Mouse (Mus musculus) G1E (cell line): ENCODE measurements around the gene Ksr1. TPM values are rescaled to one million over a fixed set of nuclear protein-coding genes. Genes with fewer than 3 reads are reported as not detected.

Experiments used
- ATAC-seq: 2 replicates; pipeline ENCODE4 v1.8.0; 2016; ENCODE audit warnings: mild to moderate bottlenecking; ENCODE audit not compliant: insufficient number of reproducible peaks, poor library complexity, low FRiP score, severe bottlenecking; ENCODE audit errors: extremely low read depth
- DNase-seq: peaks from one replicate; pipeline ENCODE4 v3.0.0; 2012; ENCODE audit warnings: low spot score
- H3K27me3 ChIP-seq: 2 replicates; pipeline ENCODE4 v1.6.1; 2012; ENCODE audit warnings: mild to moderate bottlenecking, low read length, inconsistent platforms; ENCODE audit not compliant: insufficient read depth
- H3K36me3 ChIP-seq: replicated peaks from 2 replicates; pipeline ENCODE3; 2012; ENCODE audit warnings: mild to moderate bottlenecking, inconsistent platforms
- H3K4me1 ChIP-seq: 2 replicates; pipeline ENCODE4 v1.6.1; 2012; ENCODE audit warnings: low read depth, low read length, inconsistent platforms, mixed read lengths; ENCODE audit not compliant: insufficient read depth
- H3K4me3 ChIP-seq: 2 replicates; pipeline ENCODE4 v1.5.1; 2012; ENCODE audit warnings: low read depth, mild to moderate bottlenecking, inconsistent platforms, low read length, moderate library complexity, mixed read lengths
- H3K9me3 ChIP-seq: replicated peaks from 2 replicates; pipeline ENCODE4 v1.6.1; 2012; ENCODE audit warnings: inconsistent platforms
- CTCF ChIP-seq: IDR thresholded peaks from 2 replicates; pipeline ENCODE4 v1.5.1; 2012; ENCODE audit warnings: low read depth, low read length, inconsistent platforms, mixed read lengths
- GATA1 ChIP-seq: IDR thresholded peaks from 2 replicates; pipeline ENCODE4 v1.6.1; 2012; ENCODE audit warnings: borderline replicate concordance, low read length, inconsistent platforms, mixed read lengths
- GATA2 ChIP-seq: IDR thresholded peaks from 2 replicates; pipeline ENCODE4 v1.6.1; 2012; ENCODE audit warnings: low read depth, low read length, inconsistent platforms, borderline replicate concordance
- POLR2AphosphoS5 ChIP-seq: IDR thresholded peaks from 2 replicates; pipeline ENCODE4 v1.6.1; 2012; ENCODE audit warnings: low read depth, low read length, inconsistent platforms; ENCODE audit not compliant: insufficient replicate concordance
- TAL1 ChIP-seq: conservative IDR thresholded peaks from 2 replicates; pipeline ENCODE4 v1.6.1; 2012; ENCODE audit warnings: low read depth, low read length, inconsistent platforms, mixed read lengths
- polyA plus RNA-seq: library from polyadenylated mRNA; stranded (reverse); fragments of >175 nt; gene quantifications from 2 replicates; pipeline ENCODE4 v1.2.3, GENCODE M21; 2012
- total RNA-seq, 2 experiments: library from RNA; stranded (forward) in 1 of 2; stranded (reverse) in 1 of 2; fragments of 200-1000 nt in 1 of 2; fragments of >200 nt in 1 of 2; fragmentation: Nextera tagmentation in 1 of 2; gene quantifications; 2 replicates each; pipeline ENCODE4 v1.2.3; 2014 to 2017

The Ksr1 gene
- total and polyA plus RNA-seq, 3 experiments: 3.3 to 9.0 (median 3.8) TPM

DNA sequence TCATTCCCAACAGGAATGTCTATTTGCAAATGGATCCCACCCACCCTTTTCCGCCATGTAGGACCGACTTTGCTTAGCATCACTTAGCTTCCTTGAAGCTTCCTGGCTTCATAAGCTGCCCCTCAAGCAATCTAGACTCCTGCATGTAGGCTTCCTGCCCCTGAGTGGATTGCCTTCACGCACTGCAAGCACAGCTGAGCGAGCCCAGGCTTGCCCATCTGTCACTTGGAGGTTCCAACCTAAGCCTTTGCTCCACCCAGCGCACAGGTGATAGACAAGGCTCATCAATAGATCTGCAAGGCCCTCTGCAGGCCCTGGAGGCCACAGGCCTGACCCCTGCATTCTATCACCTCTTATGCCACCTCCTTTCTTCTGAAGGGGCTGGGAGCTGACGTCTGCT, 54.0 kb downstream of the Ksr1 start:
- no peaks in the 10 kb centered on the region for H3K36me3 ChIP-seq
- peaks cover 6% of the 10 kb centered on the region; the same call in 1 of the 2 replicates for H3K4me1 ChIP-seq

GRCm38 (mm10) chr11:79089756-79090155, 56.5 kb downstream of the Ksr1 start:
- peaks cover 47% of the 10 kb centered on the region for H3K27me3 ChIP-seq
- peaks cover 6% of the 10 kb centered on the region; the same call in 1 of the 2 replicates for H3K4me1 ChIP-seq
- no peaks in the 10 kb centered on the region for H3K9me3 ChIP-seq
- H3K36me3 ChIP-seq: no peaks in the 10 kb centered on the region
- TF ChIP-seq TAL1 (no peak), GATA2 (no peak), POLR2AphosphoS5 (no peak), CTCF (no peak), GATA1 (no peak)
- no peak for DNase-seq
- no peak for ATAC-seq
- no peak overlapping the region for H3K4me3 ChIP-seq

More for the DNA sequence above, 54.0 kb downstream of the Ksr1 start:
- TF ChIP-seq GATA2 (no peak), POLR2AphosphoS5 (no peak), TAL1 (no peak), CTCF (no peak), GATA1 (no peak)
- no peaks in the 10 kb centered on the region for H3K9me3 ChIP-seq
- no peak for DNase-seq
- no peak overlapping the region for H3K4me3 ChIP-seq
- ATAC-seq: no peak
- H3K27me3 ChIP-seq: peaks cover 43% of the 10 kb centered on the region

GRCm38 (mm10) chr11:79089027-79089426, 57.2 kb downstream of the Ksr1 start:
- Histone ChIP-seq H3K4me1 (peaks cover 6% of the 10 kb centered on the region; the same call in 1 of the 2 replicates), H3K9me3 (no peaks in the 10 kb centered on the region), H3K27me3 (peaks cover 51% of the 10 kb centered on the region), H3K36me3 (no peaks in the 10 kb centered on the region), H3K4me3 (no peak overlapping the region)
- ATAC-seq (no peak), DNase-seq (no peak)
- TF ChIP-seq GATA2 (no peak), POLR2AphosphoS5 (no peak), GATA1 (no peak), TAL1 (no peak)

- H3K4me3 ChIP-seq: no peak overlapping the region
- no peak for TF ChIP-seq POLR2AphosphoS5
- no peak for TF ChIP-seq GATA1
- TF ChIP-seq CTCF: no peak
- TF ChIP-seq GATA2: no peak
- TF ChIP-seq TAL1: no peak
- H3K4me1 ChIP-seq: peaks cover 6% of the 10 kb centered on the region; the same call in 1 of the 2 replicates
- H3K36me3 ChIP-seq: no peaks in the 10 kb centered on the region
- H3K27me3 ChIP-seq: peaks cover 53% of the 10 kb centered on the region
- no peaks in the 10 kb centered on the region for H3K9me3 ChIP-seq
- no peak for ATAC-seq
- no peak for DNase-seq
Measured at GRCm38 (mm10) chr11:79088325-79088724, 57.9 kb downstream of the Ksr1 start.

DNA sequence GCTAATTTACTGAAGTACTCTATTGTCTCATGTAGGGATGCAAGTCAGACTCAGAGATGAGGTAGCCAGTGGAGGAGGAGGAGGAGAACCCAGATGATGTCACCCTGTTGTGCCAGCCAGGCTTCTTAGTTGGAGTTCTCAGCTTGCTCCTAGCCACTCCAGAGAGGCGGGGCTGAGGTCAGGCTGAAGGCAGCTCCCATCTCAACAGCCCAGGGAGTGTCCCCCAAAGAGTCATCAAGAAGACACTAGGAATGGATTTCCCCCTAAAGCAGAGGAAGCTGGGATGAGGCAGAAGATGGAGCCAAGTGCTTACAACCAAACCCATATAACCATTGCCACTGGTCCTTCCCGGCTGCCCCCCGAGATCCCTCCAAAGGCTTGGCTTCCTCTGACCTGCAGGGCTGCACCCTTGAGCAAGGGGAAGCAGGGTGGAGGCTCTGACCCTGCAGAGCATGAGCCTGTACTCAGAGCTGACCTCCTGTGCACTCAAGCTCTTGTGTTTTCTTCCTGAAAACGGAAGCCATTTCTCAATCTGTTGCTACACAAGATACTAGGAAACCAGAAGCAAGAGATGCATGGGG, 58.4 kb downstream of the Ksr1 start:
- Histone ChIP-seq H3K27me3 (peaks cover 53% of the 10 kb centered on the region), H3K36me3 (no peaks in the 10 kb centered on the region), H3K4me1 (peaks cover 6% of the 10 kb centered on the region; the same call in 1 of the 2 replicates), H3K4me3 (no peak overlapping the region), H3K9me3 (no peaks in the 10 kb centered on the region)
- DNase-seq (no peak), ATAC-seq (no peak)
- TF ChIP-seq GATA1: no peak
- TF ChIP-seq TAL1: no peak
- TF ChIP-seq GATA2: no peak
- TF ChIP-seq CTCF: no peak
- TF ChIP-seq POLR2AphosphoS5: no peak

DNA sequence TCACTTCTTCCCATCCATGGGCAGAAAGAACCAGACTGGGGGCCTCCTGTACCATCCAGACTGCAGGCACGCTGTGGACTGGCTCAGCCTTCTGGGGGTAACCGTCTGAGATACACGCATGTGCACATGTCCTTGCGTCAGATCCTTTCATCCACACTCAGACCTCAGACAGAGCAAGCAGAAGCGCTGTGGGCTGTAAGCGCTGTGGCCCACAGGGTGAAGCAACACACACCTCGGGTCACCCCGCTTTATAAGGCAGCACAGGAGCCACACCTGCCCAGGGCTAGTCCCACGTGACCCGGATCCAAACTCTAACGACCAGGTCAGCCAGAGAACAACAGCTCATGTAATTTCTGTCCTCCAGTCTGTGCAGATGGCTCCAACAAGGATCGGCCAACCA, 59.4 kb downstream of the Ksr1 start:
- peaks cover 49% of the 10 kb centered on the region for H3K27me3 ChIP-seq
- no peaks in the 10 kb centered on the region for H3K9me3 ChIP-seq
- DNase-seq: no peak
- peaks cover 6% of the 10 kb centered on the region; the same call in 1 of the 2 replicates for H3K4me1 ChIP-seq
- ATAC-seq: no peak
- TF ChIP-seq POLR2AphosphoS5: no peak
- no peak for TF ChIP-seq GATA1
- no peak for TF ChIP-seq GATA2
- no peak for TF ChIP-seq CTCF
- TF ChIP-seq TAL1: no peak
- H3K36me3 ChIP-seq: no peaks in the 10 kb centered on the region
- H3K4me3 ChIP-seq: no peak overlapping the region

- H3K27me3 ChIP-seq: peaks cover 64% of the 10 kb centered on the region
- H3K9me3 ChIP-seq: no peaks in the 10 kb centered on the region
- no peak for TF ChIP-seq CTCF
- DNase-seq (no peak), ATAC-seq (no peak)
- peaks cover 6% of the 10 kb centered on the region; the same call in 1 of the 2 replicates for H3K4me1 ChIP-seq
- H3K36me3 ChIP-seq: no peaks in the 10 kb centered on the region
- H3K4me3 ChIP-seq: no peak overlapping the region
Measured at GRCm38 (mm10) chr11:79085059-79085458, 61.1 kb downstream of the Ksr1 start.
